In genomic region chr3:123526313-123527067, GRCm38 (mm10) we compare ENCODE assay signal across 17 mouse cellular contexts.
A peak's percentile ranks its signal among the peaks of the same experiment; 100 is the strongest.
DNase-seq lines count a peak whose midpoint lies in the region; ATAC-seq lines count a peak whose summit lies in the region.
"Had no signal": no experiment of that assay in that cellular context is flagged by ENCODE, and none has a peak within 500 bp of the region (broad histone marks: within the 10 kb centered on the region; RNA-seq: fewer than 3 reads in every experiment).

No protein-coding gene starts in this region.

- no peaks in the 10 kb centered on the region for H3K27me3 ChIP-seq in hindbrain, embryonic 11.5 days (ENCODE audit: control insufficient read depth, insufficient read depth, low read length)
- no peaks in the 10 kb centered on the region for H3K27me3 ChIP-seq in hindbrain, embryonic 16.5 days (replicated peaks; ENCODE audit: control insufficient read depth, insufficient read depth, low read length)
- H3K27me3 ChIP-seq in midbrain, embryonic 15.5 days (replicated peaks), result no peaks in the 10 kb centered on the region
- H3K27me3 ChIP-seq: embryonic facial prominence, embryonic 15.5 days; hindbrain, embryonic 13.5 days; limb, embryonic 12.5 days; liver, embryonic 13.5 days; neural tube, embryonic 15.5 days had no signal

- H3K4me1 ChIP-seq in hindbrain, embryonic 11.5 days (replicated peaks; ENCODE audit: control insufficient read depth, insufficient read depth, low read length), result no peaks in the 10 kb centered on the region
- H3K4me1 ChIP-seq in hindbrain, embryonic 16.5 days (ENCODE audit: control insufficient read depth, insufficient read depth, low read depth, low read length), result no peaks in the 10 kb centered on the region
- H3K4me1 ChIP-seq in midbrain, embryonic 15.5 days, result no peaks in the 10 kb centered on the region
- H3K4me1 ChIP-seq: embryonic facial prominence, embryonic 15.5 days; hindbrain, embryonic 13.5 days; limb, embryonic 12.5 days; liver, embryonic 13.5 days; neural tube, embryonic 15.5 days had no signal

- ATAC-seq in hindbrain, embryonic 11.5 days (ENCODE audit: low FRiP score), result peak; percentile 48; the same call in 1 of the 2 replicates
- ATAC-seq in hindbrain, embryonic 16.5 days, result no peak
- ATAC-seq in midbrain, embryonic 15.5 days (replicated peaks), result peak; percentile 66; the same call in 1 of the 2 replicates
- ATAC-seq: intestine, embryonic 16.5 days had no signal

- no peak overlapping the region for H3K4me2 ChIP-seq in hindbrain, embryonic 11.5 days (replicated peaks; ENCODE audit: low read depth, low read length)
- H3K4me2 ChIP-seq in hindbrain, embryonic 16.5 days (ENCODE audit: low read length), result no peak overlapping the region
- H3K4me2 ChIP-seq in midbrain, embryonic 15.5 days, result no peak overlapping the region
- H3K4me2 ChIP-seq: embryonic facial prominence, embryonic 15.5 days; hindbrain, embryonic 13.5 days; limb, embryonic 12.5 days; liver, embryonic 13.5 days; neural tube, embryonic 15.5 days had no signal

- no peaks in the 10 kb centered on the region for H3K9me3 ChIP-seq in hindbrain, embryonic 11.5 days (ENCODE audit: control insufficient read depth, low read length)
- H3K9me3 ChIP-seq in hindbrain, embryonic 16.5 days (ENCODE audit: control insufficient read depth, low read length), result no peaks in the 10 kb centered on the region
- H3K9me3 ChIP-seq in midbrain, embryonic 15.5 days, result no peaks in the 10 kb centered on the region
- H3K9me3 ChIP-seq: embryonic facial prominence, embryonic 15.5 days; hindbrain, embryonic 13.5 days; limb, embryonic 12.5 days; liver, embryonic 13.5 days; neural tube, embryonic 15.5 days had no signal

- H3K9ac ChIP-seq in hindbrain, embryonic 11.5 days (ENCODE audit: low read depth, low read length), result no peak overlapping the region
- H3K9ac ChIP-seq in hindbrain, embryonic 16.5 days (ENCODE audit: low read depth, low read length), result no peak overlapping the region
- no peak overlapping the region for H3K9ac ChIP-seq in midbrain, embryonic 15.5 days
- H3K9ac ChIP-seq: embryonic facial prominence, embryonic 15.5 days; hindbrain, embryonic 13.5 days; limb, embryonic 12.5 days; liver, embryonic 13.5 days; neural tube, embryonic 15.5 days had no signal

- DNase-seq in hindbrain, embryonic 11.5 days (ENCODE audit: low spot score), result peak; percentile 18
- DNase-seq in cerebellum, adult 11-12 months, result peak; percentile 53
- DNase-seq in cerebellum, postnatal 10 days, result peak; percentile 73 to 80
- no peak for DNase-seq in c-Kit-positive CD71-positive TER-119-positive erythroid progenitor cells, embryonic 14.5 days (ENCODE audit: low spot score)
- DNase-seq in lung, postnatal 4 days, result no peak
- DNase-seq: gastrocnemius, postnatal 10 days; heart, adult 2 months; liver, embryonic 13.5 days; thymus, postnatal 14 days had no signal

- 48% methylated on average over 11 of the region's 11 CpGs for WGBS in hindbrain, embryonic 11.5 days
- 44% methylated on average over 11 of the region's 11 CpGs for WGBS in hindbrain, embryonic 16.5 days
- WGBS in midbrain, embryonic 15.5 days, result 38% methylated on average over 11 of the region's 11 CpGs

- H3K27ac ChIP-seq in hindbrain, embryonic 11.5 days (ENCODE audit: low read depth, low read length), result no peak overlapping the region; the same call in none of the 2 replicates
- no peak overlapping the region for H3K27ac ChIP-seq in hindbrain, embryonic 16.5 days (ENCODE audit: low read depth, low read length)
- peak overlapping the region; percentile 35; the same call in 1 of the 2 replicates for H3K27ac ChIP-seq in midbrain, embryonic 15.5 days
- H3K27ac ChIP-seq: embryonic facial prominence, embryonic 15.5 days; heart, adult 2 months; hindbrain, embryonic 13.5 days; left cerebral cortex, adult 2 months; limb, embryonic 12.5 days; liver, embryonic 13.5 days; neural tube, embryonic 15.5 days had no signal

- no peaks in the 10 kb centered on the region for H3K36me3 ChIP-seq in hindbrain, embryonic 11.5 days (ENCODE audit: control insufficient read depth, insufficient read depth, low read length)
- H3K36me3 ChIP-seq in hindbrain, embryonic 16.5 days (ENCODE audit: control insufficient read depth, insufficient read depth, low read length), result peaks cover 4% of the 10 kb centered on the region; the same call in 1 of the 2 replicates
- no peaks in the 10 kb centered on the region for H3K36me3 ChIP-seq in midbrain, embryonic 15.5 days (replicated peaks)
- H3K36me3 ChIP-seq: embryonic facial prominence, embryonic 15.5 days; hindbrain, embryonic 13.5 days; limb, embryonic 12.5 days; liver, embryonic 13.5 days; neural tube, embryonic 15.5 days had no signal

- no peak overlapping the region for H3K4me3 ChIP-seq in hindbrain, embryonic 11.5 days (ENCODE audit: low read depth, low read length)
- no peak overlapping the region for H3K4me3 ChIP-seq in hindbrain, embryonic 16.5 days (ENCODE audit: low read length)
- no peak overlapping the region for H3K4me3 ChIP-seq in midbrain, embryonic 15.5 days
- H3K4me3 ChIP-seq: embryonic facial prominence, embryonic 15.5 days; heart, adult 2 months; hindbrain, embryonic 13.5 days; left cerebral cortex, adult 2 months; limb, embryonic 12.5 days; liver, embryonic 13.5 days; neural tube, embryonic 15.5 days had no signal

Comparison
In these comparisons a context has a peak if more than half of its experiments do, and no peak if none do; other contexts are left out.
1. DNase-seq: peak in hindbrain, embryonic 11.5 days (single experiment), cerebellum, adult 11-12 months (single experiment) and cerebellum, postnatal 10 days (2 of 2); none in c-Kit-positive CD71-positive TER-119-positive erythroid progenitor cells, embryonic 14.5 days (single experiment) and lung, postnatal 4 days (0 of 2).